Mouse (Mus musculus): Measurements from ENCODE around the gene Pacs2. TPM values are rescaled to one million over a fixed set of nuclear protein-coding genes. Genes with fewer than 3 reads are reported as not detected.

The Pacs2 gene
- polyA plus RNA-seq, 1 experiment from 2014 or later, result 17.7 TPM

DNA sequence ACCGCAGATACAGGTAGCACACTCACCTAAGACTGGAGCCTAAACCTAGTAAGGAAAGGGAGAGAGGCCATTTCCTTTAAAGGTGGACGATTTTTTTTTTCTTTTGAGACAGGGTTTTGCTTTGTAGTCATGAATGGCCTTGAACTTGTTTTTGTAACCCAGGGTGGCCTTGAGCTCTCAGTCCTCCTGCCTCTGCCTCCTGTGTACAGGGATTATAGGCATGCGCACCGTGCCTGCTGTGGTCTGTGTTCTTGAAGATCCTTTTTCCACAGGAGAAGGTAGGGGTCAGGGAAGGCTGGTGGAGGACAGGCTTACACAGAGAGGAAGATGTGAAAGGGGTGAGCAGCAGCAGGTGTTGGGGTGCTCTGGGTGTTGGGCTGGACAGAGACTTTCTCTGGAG, 1.6 kb downstream of the Pacs2 start:
- Histone ChIP-seq H3K4me3 (peak overlapping the region; percentile 95), H3K4me1 (peaks cover 48% of the 10 kb centered on the region), H3K9me3 (replicated peaks) (no peaks in the 10 kb centered on the region), H3K27me3 (ENCODE audit: low read depth, poor library complexity, severe bottlenecking) (no peaks in the 10 kb centered on the region), H3K36me3 (peaks cover 24% of the 10 kb centered on the region), H3K27ac (replicated peaks) (no peak overlapping the region)
- 78% methylated on average over 4 of the region's 4 CpGs for WGBS
- no peak for DNase-seq (ENCODE audit: low spot score)

DNA sequence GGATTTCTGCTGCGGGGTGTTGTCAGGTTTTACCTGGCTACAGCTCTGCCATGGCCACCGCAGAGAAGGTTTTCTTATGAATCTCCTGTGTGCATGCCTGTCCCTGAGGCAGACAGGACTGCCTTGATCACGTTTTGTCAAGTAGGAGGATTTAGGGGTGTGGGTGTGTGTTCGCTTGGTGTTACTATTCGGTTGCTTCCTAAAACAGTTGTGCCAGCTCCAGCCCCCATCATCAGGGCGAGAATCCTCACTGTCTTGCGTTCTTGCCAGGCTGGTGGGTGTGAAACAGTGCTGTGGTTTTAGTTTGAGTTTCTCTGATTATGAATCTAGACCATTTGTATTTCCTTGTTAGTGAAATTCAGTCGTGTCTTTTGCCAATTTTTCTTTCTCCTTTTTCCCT, 2.7 kb downstream of the Pacs2 start:
- Histone ChIP-seq H3K27me3 (ENCODE audit: low read depth, poor library complexity, severe bottlenecking) (no peaks in the 10 kb centered on the region), H3K27ac (replicated peaks) (no peak overlapping the region)
- 77% methylated on average over 8 of the region's 8 CpGs for WGBS

DNA sequence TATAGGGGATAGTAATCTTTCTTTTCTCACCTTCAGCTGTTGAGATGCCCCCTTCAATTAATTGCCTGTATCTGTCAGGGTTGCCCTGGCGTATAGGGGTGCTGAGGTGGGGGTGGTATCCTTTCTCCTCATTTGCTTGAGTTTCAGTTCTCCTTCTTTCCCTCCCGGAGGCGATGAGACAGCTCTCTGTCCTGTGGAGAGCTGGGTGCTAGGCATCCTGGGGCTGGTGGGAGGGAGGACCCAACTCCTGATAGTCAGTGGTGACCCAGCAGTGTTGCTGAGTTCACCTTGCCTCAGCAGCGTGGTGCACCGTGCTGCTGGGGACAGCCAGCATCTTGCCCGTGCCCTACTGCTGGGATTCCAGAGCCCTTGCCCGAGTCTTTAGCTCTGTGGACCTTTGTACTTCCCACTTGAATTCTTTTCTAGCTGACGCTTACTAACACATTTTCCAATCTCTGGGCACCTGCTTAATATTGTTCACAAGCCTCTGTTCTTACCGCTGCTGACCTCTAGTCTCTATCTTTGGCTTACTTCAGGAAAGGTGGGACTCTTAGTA, 3.2 kb downstream of the Pacs2 start:
- WGBS, result 79% methylated on average over 9 of the region's 9 CpGs

More for the DNA sequence above, 2.7 kb downstream of the Pacs2 start:
- H3K36me3 ChIP-seq, result peaks cover 32% of the 10 kb centered on the region
- DNase-seq (ENCODE audit: low spot score), result no peak
- no peak overlapping the region for H3K4me3 ChIP-seq
- peaks cover 48% of the 10 kb centered on the region for H3K4me1 ChIP-seq
- no peaks in the 10 kb centered on the region for H3K9me3 ChIP-seq (replicated peaks)

DNA sequence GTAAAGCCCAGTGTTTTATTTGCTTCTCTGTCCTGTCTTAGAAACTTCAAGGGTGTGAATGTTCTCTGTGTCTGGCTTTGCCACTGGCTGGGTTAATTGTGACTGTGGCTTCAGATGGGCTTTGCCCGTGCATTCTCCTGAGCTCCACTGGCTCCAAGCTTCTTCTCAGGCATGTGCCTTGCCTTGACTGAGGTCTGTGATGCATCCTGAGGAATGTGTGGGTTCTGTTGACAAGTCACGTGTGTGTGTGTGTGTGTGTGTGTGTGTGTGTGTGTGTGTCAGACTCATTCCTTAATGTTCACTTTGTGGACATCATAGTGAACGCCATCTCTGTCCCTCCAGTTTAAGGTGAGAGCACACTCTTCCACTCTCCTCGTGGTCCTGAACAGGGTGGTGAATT, 4.5 kb downstream of the Pacs2 start:
- Histone ChIP-seq H3K4me1 (peaks cover 37% of the 10 kb centered on the region), H3K27me3 (ENCODE audit: low read depth, poor library complexity, severe bottlenecking) (no peaks in the 10 kb centered on the region), H3K4me3 (no peak overlapping the region), H3K9me3 (replicated peaks) (no peaks in the 10 kb centered on the region), H3K36me3 (peaks cover 43% of the 10 kb centered on the region), H3K27ac (replicated peaks) (no peak overlapping the region)
- DNase-seq (ENCODE audit: low spot score), result no peak
- 87% methylated on average over 4 of the region's 4 CpGs for whole genome bisulfite sequencing

More for the DNA sequence above, 3.2 kb downstream of the Pacs2 start:
- H3K9me3 ChIP-seq (replicated peaks), result no peaks in the 10 kb centered on the region
- H3K36me3 ChIP-seq, result peaks cover 34% of the 10 kb centered on the region
- no peak for DNase-seq (ENCODE audit: low spot score)
- peaks cover 48% of the 10 kb centered on the region for H3K4me1 ChIP-seq
- H3K4me3 ChIP-seq, result no peak overlapping the region
- H3K27ac ChIP-seq (replicated peaks), result no peak overlapping the region
- H3K27me3 ChIP-seq (ENCODE audit: low read depth, poor library complexity, severe bottlenecking), result no peaks in the 10 kb centered on the region

DNA sequence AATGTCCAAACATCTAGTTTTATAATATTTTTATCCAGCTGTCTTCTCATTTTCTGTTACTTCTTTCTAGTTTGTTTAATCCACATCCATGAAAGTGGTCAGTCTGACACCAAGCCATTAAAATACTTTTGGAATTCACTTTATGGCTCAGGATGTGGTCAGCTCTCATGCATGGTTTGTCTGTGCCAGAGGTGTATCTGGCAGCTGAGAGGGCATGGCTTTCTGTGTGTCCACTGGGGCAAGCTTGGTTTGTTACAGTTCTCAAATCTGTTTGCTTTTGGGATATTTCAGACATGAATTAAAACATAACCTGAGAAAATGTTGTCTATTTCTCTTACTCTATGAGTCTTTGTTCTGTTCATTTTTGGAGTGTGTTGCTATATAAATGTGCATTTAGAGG, 7.2 kb downstream of the Pacs2 start:
- Histone ChIP-seq H3K9me3 (replicated peaks) (0 out of 2 replicates have a peak, but pooled peaks cover 3% of the 10 kb centered on the region), H3K4me1 (peaks cover 17% of the 10 kb centered on the region), H3K27me3 (ENCODE audit: low read depth, poor library complexity, severe bottlenecking) (no peaks in the 10 kb centered on the region), H3K36me3 (peaks cover 67% of the 10 kb centered on the region), H3K4me3 (no peak overlapping the region), H3K27ac (replicated peaks) (no peak overlapping the region)
- no peak for DNase-seq (ENCODE audit: low spot score)

DNA sequence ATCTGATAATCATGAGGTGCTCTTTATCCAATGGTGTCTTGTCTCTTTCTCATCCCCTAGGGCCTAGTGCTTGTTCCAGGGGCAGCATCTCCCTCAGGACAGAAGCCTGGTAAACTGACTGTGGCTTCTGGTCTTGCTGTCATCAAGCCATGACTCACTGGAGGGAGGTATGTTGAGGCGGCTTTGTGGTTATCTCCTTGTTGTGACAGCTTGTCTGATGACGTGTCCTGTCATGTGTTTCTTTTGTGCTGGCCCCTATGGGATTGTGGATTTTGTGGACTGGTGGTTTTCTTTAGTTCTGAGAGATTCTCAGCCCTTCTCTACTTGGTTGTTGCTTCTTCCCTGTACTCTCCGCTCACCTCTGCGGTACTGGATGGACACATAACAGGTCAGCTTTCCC, 8.8 kb downstream of the Pacs2 start:
- Histone ChIP-seq H3K4me1 (peaks cover 10% of the 10 kb centered on the region), H3K27ac (replicated peaks) (no peak overlapping the region), H3K9me3 (replicated peaks) (0 out of 2 replicates have a peak, but pooled peaks cover 3% of the 10 kb centered on the region), H3K27me3 (ENCODE audit: low read depth, poor library complexity, severe bottlenecking) (no peaks in the 10 kb centered on the region), H3K36me3 (peaks cover 79% of the 10 kb centered on the region), H3K4me3 (no peak overlapping the region)
- no peak for DNase-seq (ENCODE audit: low spot score)
- 86% methylated on average over 4 of the region's 4 CpGs for WGBS

DNA sequence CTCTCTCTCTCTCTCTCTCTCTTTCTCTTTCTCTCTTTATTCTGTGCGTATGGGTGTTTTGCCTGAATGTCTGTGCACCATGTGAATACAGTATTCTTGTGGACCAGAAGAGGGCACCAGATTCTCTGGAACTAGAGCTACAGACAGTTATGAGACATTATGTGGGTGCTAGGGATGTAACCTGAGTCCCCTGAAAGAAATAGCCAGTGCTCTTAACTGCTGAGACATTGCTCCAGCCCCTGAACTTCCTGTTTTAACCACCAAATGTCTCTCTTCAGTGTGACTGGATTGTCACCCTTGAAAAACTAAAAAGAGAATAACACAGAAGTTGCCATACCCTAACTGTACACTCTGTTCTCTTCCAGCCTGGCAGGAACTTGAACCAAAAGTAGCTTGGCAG, 12.2 kb downstream of the Pacs2 start:
- Histone ChIP-seq H3K4me3 (no peak overlapping the region), H3K9me3 (replicated peaks) (0 out of 2 replicates have a peak, but pooled peaks cover 3% of the 10 kb centered on the region), H3K4me1 (peaks cover 29% of the 10 kb centered on the region), H3K27ac (replicated peaks) (no peak overlapping the region), H3K27me3 (ENCODE audit: low read depth, poor library complexity, severe bottlenecking) (no peaks in the 10 kb centered on the region), H3K36me3 (peaks cover 56% of the 10 kb centered on the region)
- DNase-seq (ENCODE audit: low spot score), result no peak
- WGBS, result 97% methylated on average over 1 of the region's 1 CpGs

DNA sequence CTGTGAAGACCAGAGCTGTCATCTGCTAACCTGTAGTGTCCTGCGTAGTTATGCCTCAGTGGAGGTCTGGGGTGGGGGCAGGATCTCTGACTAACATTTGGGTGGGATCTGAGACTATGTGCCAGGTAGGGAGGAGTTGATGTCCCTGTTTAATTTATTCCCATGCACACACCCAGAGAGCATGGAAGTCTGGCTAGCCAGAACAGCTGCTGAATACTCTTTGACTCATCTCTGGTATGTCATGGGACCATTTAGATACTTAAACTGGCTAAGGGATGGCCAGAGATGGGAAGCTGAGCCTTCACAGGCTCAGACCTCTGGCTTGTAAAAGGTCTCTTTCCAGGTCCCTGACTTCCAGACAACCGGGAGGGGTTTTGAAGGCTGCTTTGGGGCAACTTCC, 13.2 kb downstream of the Pacs2 start:
- Histone ChIP-seq H3K4me1 (peaks cover 38% of the 10 kb centered on the region), H3K4me3 (no peak overlapping the region), H3K27me3 (ENCODE audit: low read depth, poor library complexity, severe bottlenecking) (no peaks in the 10 kb centered on the region), H3K36me3 (peaks cover 51% of the 10 kb centered on the region), H3K27ac (replicated peaks) (peak overlapping the region; percentile 69), H3K9me3 (replicated peaks) (0 out of 2 replicates have a peak, but pooled peaks cover 3% of the 10 kb centered on the region)
- DNase-seq (ENCODE audit: low spot score), result no peak
- 90% methylated on average over 2 of the region's 2 CpGs for WGBS

DNA sequence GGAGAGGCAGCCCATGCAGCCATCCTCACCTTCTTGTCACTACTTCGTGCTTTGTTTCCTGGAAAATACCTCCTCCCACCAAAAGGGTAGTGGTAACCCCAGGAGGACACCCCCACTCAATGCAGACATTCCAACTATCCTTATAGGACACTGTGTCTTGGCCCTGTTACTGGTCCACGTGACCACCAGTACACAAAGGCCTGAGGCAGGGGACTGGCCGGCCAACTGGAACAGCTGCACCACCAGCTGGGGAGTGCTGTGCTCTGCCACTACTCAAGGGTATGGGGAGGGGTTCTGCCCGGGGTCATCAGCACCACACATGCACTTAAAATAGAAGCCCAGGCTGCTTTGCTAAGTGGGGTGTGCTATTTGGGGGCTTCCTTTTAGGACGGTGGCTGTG, 13.8 kb downstream of the Pacs2 start:
- Histone ChIP-seq H3K4me3 (no peak overlapping the region), H3K27ac (replicated peaks) (peak overlapping the region; percentile 69), H3K9me3 (replicated peaks) (0 out of 2 replicates have a peak, but pooled peaks cover 3% of the 10 kb centered on the region), H3K36me3 (peaks cover 49% of the 10 kb centered on the region), H3K4me1 (peaks cover 44% of the 10 kb centered on the region), H3K27me3 (ENCODE audit: low read depth, poor library complexity, severe bottlenecking) (no peaks in the 10 kb centered on the region)
- DNase-seq (ENCODE audit: low spot score), result peak; percentile 30
- 61% methylated on average over 5 of the region's 5 CpGs for WGBS

DNA sequence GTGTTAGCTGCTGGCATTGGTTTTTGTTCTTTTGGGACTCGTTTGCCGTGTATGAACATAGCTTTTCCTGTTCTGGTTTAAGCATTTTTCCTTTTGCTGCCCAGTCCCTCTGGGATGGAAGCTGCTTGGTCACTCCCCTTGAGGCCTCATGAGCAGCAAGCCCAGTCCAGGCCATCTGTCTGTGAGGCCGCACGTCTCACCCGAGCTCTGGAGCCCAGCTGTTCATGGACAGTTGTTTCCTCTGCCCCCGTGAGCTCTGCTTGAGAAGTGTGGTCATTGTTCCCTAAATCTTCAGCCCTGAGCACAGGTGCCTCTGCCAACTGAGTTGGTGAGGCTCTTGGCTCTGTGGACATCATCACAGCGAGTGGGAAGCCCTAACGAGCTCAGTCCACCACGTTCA, 14.6 kb downstream of the Pacs2 start:
- 88% methylated on average over 9 of the region's 9 CpGs for WGBS
- H3K4me1 ChIP-seq, result peaks cover 45% of the 10 kb centered on the region
- 0 out of 2 replicates have a peak, but pooled peaks cover 3% of the 10 kb centered on the region for H3K9me3 ChIP-seq (replicated peaks)
- peak overlapping the region; percentile 69 for H3K27ac ChIP-seq (replicated peaks)
- no peak for DNase-seq (ENCODE audit: low spot score)
- no peaks in the 10 kb centered on the region for H3K27me3 ChIP-seq (ENCODE audit: low read depth, poor library complexity, severe bottlenecking)
- no peak overlapping the region for H3K4me3 ChIP-seq
- peaks cover 40% of the 10 kb centered on the region for H3K36me3 ChIP-seq

DNA sequence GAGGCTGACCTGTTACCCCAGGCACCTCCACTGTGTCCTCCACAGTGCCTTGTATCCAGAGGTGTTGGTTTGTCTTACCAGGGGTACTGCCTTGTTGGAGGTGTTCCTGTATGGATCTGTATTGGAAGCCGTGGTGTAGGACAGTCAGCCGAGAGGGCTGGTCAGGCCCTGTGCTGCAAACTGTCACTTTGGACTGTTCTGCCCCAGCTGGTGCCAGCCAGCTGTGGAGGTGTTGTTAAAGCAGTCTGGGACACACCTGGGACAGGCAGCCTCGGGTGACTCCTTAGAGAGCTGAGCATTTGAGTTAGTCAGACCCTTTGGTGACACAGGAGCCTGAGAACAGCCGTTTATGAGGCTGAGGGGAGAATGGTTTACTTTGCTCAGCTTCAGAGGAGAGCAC, 15.7 kb downstream of the Pacs2 start:
- no peak overlapping the region for H3K4me3 ChIP-seq
- WGBS, result 80% methylated on average over 4 of the region's 4 CpGs
- H3K27ac ChIP-seq (replicated peaks), result no peak overlapping the region

DNA sequence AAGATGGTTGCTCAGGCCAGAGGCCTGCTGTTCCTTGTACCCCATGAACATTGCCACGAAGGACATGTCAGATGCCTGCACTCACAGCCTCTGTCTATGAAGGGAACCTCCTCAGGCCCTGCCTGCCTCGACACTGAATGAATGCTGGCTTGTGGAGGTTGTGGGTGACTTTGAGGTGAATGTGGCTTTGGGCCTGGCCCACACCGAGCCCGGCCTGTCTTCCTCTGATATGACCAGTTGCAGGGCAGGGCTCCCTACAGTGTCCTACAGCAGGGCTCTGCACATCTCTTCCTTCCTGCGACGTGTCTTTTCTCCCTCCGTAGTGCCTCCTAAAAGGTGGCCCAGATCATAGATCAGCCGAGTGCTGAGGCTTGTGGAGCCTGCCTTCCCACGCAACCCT, 16.7 kb downstream of the Pacs2 start:
- no peak overlapping the region for H3K27ac ChIP-seq (replicated peaks)
- peaks cover 43% of the 10 kb centered on the region for H3K4me1 ChIP-seq
- no peak overlapping the region for H3K4me3 ChIP-seq
- H3K9me3 ChIP-seq (replicated peaks), result 0 out of 2 replicates have a peak, but pooled peaks cover under 1% of the 10 kb centered on the region
- H3K27me3 ChIP-seq (ENCODE audit: low read depth, poor library complexity, severe bottlenecking), result no peaks in the 10 kb centered on the region
- H3K36me3 ChIP-seq, result peaks cover 23% of the 10 kb centered on the region
- DNase-seq (ENCODE audit: low spot score), result no peak
- 90% methylated on average over 9 of the region's 9 CpGs for WGBS

More for the DNA sequence above, 15.7 kb downstream of the Pacs2 start:
- peaks cover 43% of the 10 kb centered on the region for H3K4me1 ChIP-seq
- H3K9me3 ChIP-seq (replicated peaks), result 0 out of 2 replicates have a peak, but pooled peaks cover 3% of the 10 kb centered on the region
- H3K27me3 ChIP-seq (ENCODE audit: low read depth, poor library complexity, severe bottlenecking), result no peaks in the 10 kb centered on the region
- peaks cover 32% of the 10 kb centered on the region for H3K36me3 ChIP-seq
- DNase-seq (ENCODE audit: low spot score), result no peak

DNA sequence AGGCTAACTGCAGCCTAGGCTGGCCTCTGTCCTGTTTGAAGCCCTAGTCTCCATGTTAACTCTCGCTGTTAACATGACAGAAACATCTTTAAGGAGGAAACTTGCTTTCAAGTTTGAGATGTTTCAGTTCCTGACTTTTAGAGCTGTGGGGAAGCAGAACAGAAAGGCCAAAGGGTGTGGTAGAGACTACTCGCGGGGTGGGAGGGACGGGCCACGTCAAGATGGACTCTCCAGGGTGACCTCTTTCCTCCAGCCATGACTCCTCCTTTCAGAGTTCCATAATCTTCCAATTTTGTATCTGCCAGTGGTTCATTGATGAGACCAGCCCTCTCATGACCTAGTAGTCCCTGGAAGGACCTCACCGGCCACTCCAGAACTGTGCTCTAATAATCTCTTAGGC, 17.1 kb downstream of the Pacs2 start:
- H3K9me3 ChIP-seq (replicated peaks), result no peaks in the 10 kb centered on the region
- peaks cover 18% of the 10 kb centered on the region for H3K36me3 ChIP-seq
- H3K4me1 ChIP-seq, result peaks cover 43% of the 10 kb centered on the region
- no peak overlapping the region for H3K4me3 ChIP-seq
- no peak for DNase-seq (ENCODE audit: low spot score)
- 91% methylated on average over 6 of the region's 6 CpGs for WGBS
- H3K27ac ChIP-seq (replicated peaks), result no peak overlapping the region
- no peaks in the 10 kb centered on the region for H3K27me3 ChIP-seq (ENCODE audit: low read depth, poor library complexity, severe bottlenecking)

All from midbrain, embryonic 10.5 days (tissue).